Comparison of ENCODE assay signal across 14 mouse cellular contexts in the genomic region with DNA sequence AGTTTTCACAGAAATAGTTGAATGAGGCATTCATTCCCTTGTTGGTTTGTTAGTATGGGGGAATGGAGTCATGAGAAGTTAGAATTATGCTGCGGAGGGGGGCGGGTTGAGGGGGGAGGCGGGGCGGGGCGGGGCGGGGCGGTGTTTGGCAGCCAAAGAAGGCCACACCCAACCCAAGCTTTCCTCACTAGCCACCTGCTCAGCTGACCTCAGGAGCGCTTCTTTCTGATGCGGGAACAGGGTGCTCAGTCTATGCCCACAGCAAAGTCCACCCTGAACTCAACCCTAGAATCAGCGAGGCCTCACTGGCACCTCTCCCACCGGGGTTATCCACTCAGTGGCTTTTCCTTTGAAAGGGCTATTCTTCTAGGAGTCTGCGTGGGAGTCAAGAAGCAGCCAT. TPM values are rescaled to one million over a fixed set of nuclear protein-coding genes. Genes with fewer than 3 reads are reported as not detected.
DNase-seq lines count a peak whose midpoint lies in the region; ATAC-seq and TF ChIP-seq lines count a peak whose summit lies in the region.
"Had no signal": no experiment of that assay in that cellular context is flagged by ENCODE, and none has a peak within 500 bp of the region (broad histone marks: within the 10 kb centered on the region; RNA-seq: fewer than 3 reads in every experiment).

No protein-coding gene starts in this region.

- H3K9me3 ChIP-seq in liver, postnatal 0 days (ENCODE audit: low read length) = no peaks in the 10 kb centered on the region
- no peaks in the 10 kb centered on the region for H3K9me3 ChIP-seq in MEL (replicated peaks; ENCODE audit: insufficient read depth, low read length)
- H3K9me3 ChIP-seq in liver, embryonic 12.5 days (replicated peaks) = no peaks in the 10 kb centered on the region
- H3K9me3 ChIP-seq: embryonic facial prominence, embryonic 12.5 days; neural tube, embryonic 12.5 days had no signal

- TF ChIP-seq EP300 in liver, postnatal 0 days (IDR thresholded peaks at IDR 0.05; ENCODE audit: low read depth) = no peak
- no peak for TF ChIP-seq EP300 in MEL (IDR thresholded peaks at IDR 0.05; ENCODE audit: low read depth in 1 of 2, low read length in 2 of 2)

- no peak for ATAC-seq in liver, postnatal 0 days
- ATAC-seq in liver, embryonic 12.5 days = 0 out of 2 replicates have a peak, but pooled peaks have one; percentile 57
- ATAC-seq: forebrain, embryonic 16.5 days had no signal

- H3K9ac ChIP-seq in liver, postnatal 0 days (replicated peaks) = no peak overlapping the region
- no peak overlapping the region for H3K9ac ChIP-seq in MEL (ENCODE audit: control insufficient read depth, low read depth, low read length, poor library complexity, severe bottlenecking)
- no peak overlapping the region for H3K9ac ChIP-seq in liver, embryonic 12.5 days
- H3K9ac ChIP-seq: embryonic facial prominence, embryonic 12.5 days; neural tube, embryonic 12.5 days had no signal

- TF ChIP-seq RAD21 in MEL (IDR thresholded peaks at IDR 0.05; ENCODE audit: low read depth, low read length) = no peak

- 25% methylated on average over 7 of the region's 12 CpGs for WGBS in liver, postnatal 0 days (ENCODE audit: insufficient replicate concordance)
- 10% methylated on average over 11 of the region's 12 CpGs for WGBS in liver, embryonic 12.5 days (ENCODE audit: insufficient replicate concordance)

- H3K27me3 ChIP-seq in liver, postnatal 0 days (ENCODE audit: insufficient read depth, low read length) = no peaks in the 10 kb centered on the region
- no peaks in the 10 kb centered on the region for H3K27me3 ChIP-seq in MEL (ENCODE audit: control insufficient read depth in 1 of 2, insufficient read depth in 2 of 2, low read length in 2 of 2)
- H3K27me3 ChIP-seq in liver, embryonic 12.5 days (replicated peaks) = no peaks in the 10 kb centered on the region; the same call in 1 of the 2 replicates
- H3K27me3 ChIP-seq: embryonic facial prominence, embryonic 12.5 days; neural tube, embryonic 12.5 days had no signal

- H3K36me3 ChIP-seq in liver, postnatal 0 days (replicated peaks; ENCODE audit: insufficient read depth, low read length) = no peaks in the 10 kb centered on the region
- no peaks in the 10 kb centered on the region for H3K36me3 ChIP-seq in MEL (ENCODE audit: control insufficient read depth in 1 of 2, insufficient read depth in 2 of 2, low read length in 2 of 2)
- H3K36me3 ChIP-seq in liver, embryonic 12.5 days = no peaks in the 10 kb centered on the region
- H3K36me3 ChIP-seq: embryonic facial prominence, embryonic 12.5 days; neural tube, embryonic 12.5 days had no signal

- H3K79me2 ChIP-seq in MEL (ENCODE audit: control insufficient read depth, insufficient read depth, low read length, poor library complexity) = no peaks in the 10 kb centered on the region

- TF ChIP-seq POLR2A in MEL (IDR thresholded peaks at IDR 0.05; ENCODE audit: control insufficient read depth in 1 of 2, insufficient read depth in 1 of 2, low read depth in 1 of 2, low read length in 2 of 2, poor library complexity in 1 of 2) = no peak

- DNase-seq in liver (peak; percentile 43), MEL (ENCODE audit: low read depth, low spot score) (peak; percentile 22), R1 (ENCODE audit: low read depth, low spot score) (peak; percentile 28)
- no peak for DNase-seq in liver, postnatal 0 days
- DNase-seq in urinary bladder, adult 2 months (ENCODE audit: low spot score) = no peak
- DNase-seq in layer of hippocampus, postnatal 10 days (ENCODE audit: low spot score in 2 of 2) = no peak
- DNase-seq: cerebellum, adult 8-10 months; gastrocnemius, postnatal 10 days; heart, postnatal 36 days; kidney, adult 18-20 months had no signal

- no peak overlapping the region for H3K27ac ChIP-seq in liver, postnatal 0 days (ENCODE audit: low read depth)
- no peak overlapping the region for H3K27ac ChIP-seq in MEL (ENCODE audit: control insufficient read depth, low read depth, low read length)
- H3K27ac ChIP-seq in liver, embryonic 12.5 days = no peak overlapping the region
- H3K27ac ChIP-seq: embryonic facial prominence, embryonic 12.5 days; neural tube, embryonic 12.5 days had no signal

- no peak for TF ChIP-seq CTCF in liver, postnatal 0 days (IDR thresholded peaks at IDR 0.05; ENCODE audit: low read depth)
- TF ChIP-seq CTCF in MEL (IDR thresholded peaks at IDR 0.05 in 2 of 3, conservative IDR thresholded peaks at IDR 0.05 in 1 of 3; ENCODE audit: control insufficient read depth in 1 of 3, insufficient read depth in 1 of 3, low read depth in 2 of 3, low read length in 3 of 3, poor library complexity in 1 of 3, severe bottlenecking in 1 of 3) = no peak

- peaks cover 4% of the 10 kb centered on the region; the same call in 1 of the 2 replicates for H3K4me1 ChIP-seq in liver, postnatal 0 days (ENCODE audit: insufficient read depth)
- peaks cover 0 to 6% of the 10 kb centered on the region in 2 experiments; a peak in 2 of 4 replicates for H3K4me1 ChIP-seq in MEL (ENCODE audit: control insufficient read depth in 1 of 2, insufficient read depth in 2 of 2, low read length in 2 of 2)
- peaks cover 20% of the 10 kb centered on the region for H3K4me1 ChIP-seq in liver, embryonic 12.5 days
- H3K4me1 ChIP-seq: embryonic facial prominence, embryonic 12.5 days had no signal

- no peak overlapping the region for H3K4me2 ChIP-seq in liver, postnatal 0 days (ENCODE audit: low read depth, low read length)
- H3K4me2 ChIP-seq in liver, embryonic 12.5 days = peak overlapping the region; percentile 42
- H3K4me2 ChIP-seq: embryonic facial prominence, embryonic 12.5 days; neural tube, embryonic 12.5 days had no signal

- no peak overlapping the region for H3K4me3 ChIP-seq in liver, postnatal 0 days (ENCODE audit: low read depth, low read length)
- H3K4me3 ChIP-seq in MEL (ENCODE audit: control insufficient read depth in 1 of 2, insufficient read depth in 1 of 2, low read depth in 2 of 2, low read length in 2 of 2) = no peak overlapping the region
- H3K4me3 ChIP-seq in liver, embryonic 12.5 days = no peak overlapping the region
- H3K4me3 ChIP-seq: embryonic facial prominence, embryonic 12.5 days; neural tube, embryonic 12.5 days had no signal

TF ChIP-seq in MEL, 35 proteins besides CTCF, POLR2A, EP300 and RAD21:
- TF ChIP-seq JUND (IDR thresholded peaks at IDR 0.05; ENCODE audit: low read depth, low read length) (no peak), NELFE (IDR thresholded peaks at IDR 0.05; ENCODE audit: low read depth, low read length) (no peak), ELF1 (IDR thresholded peaks at IDR 0.05; ENCODE audit: low read depth, low read length) (no peak), ZMIZ1 (IDR thresholded peaks at IDR 0.05; ENCODE audit: low read depth, low read length) (no peak), POLR2AphosphoS2 (IDR thresholded peaks at IDR 0.05; ENCODE audit: low read length) (no peak), CHD1 (IDR thresholded peaks at IDR 0.05; ENCODE audit: low read depth, low read length) (no peak), USF1 (IDR thresholded peaks at IDR 0.05; ENCODE audit: low read depth, low read length) (no peak), POLR2AphosphoS5 (IDR thresholded peaks at IDR 0.05; ENCODE audit: borderline replicate concordance, low read depth, low read length) (no peak), MAFK (IDR thresholded peaks at IDR 0.05; ENCODE audit: borderline replicate concordance, low read depth, low read length) (no peak), MAZ (IDR thresholded peaks at IDR 0.05; ENCODE audit: low read depth, low read length) (no peak), ZNF384 (IDR thresholded peaks at IDR 0.05; ENCODE audit: low read depth, low read length) (no peak), KAT2A (conservative IDR thresholded peaks at IDR 0.05; ENCODE audit: low read depth, low read length) (no peak), HCFC1 (IDR thresholded peaks at IDR 0.05; ENCODE audit: low read depth, low read length) (no peak), UBTF (IDR thresholded peaks at IDR 0.05; ENCODE audit: borderline replicate concordance, insufficient read depth, low read depth, low read length) (no peak), GATA1 (IDR thresholded peaks at IDR 0.05; ENCODE audit: low read depth, low read length) (no peak), MYC (IDR thresholded peaks at IDR 0.05; ENCODE audit: low read depth, low read length) (no peak)

RNA-seq across cellular contexts. Expression of a gene that starts 56.9 kb away (rescaled TPM):
- 13.1 and 13.3 TPM in 2 replicates for polyA plus RNA-seq in liver, postnatal 0 days (2015; fragmentation: Nextera tagmentation; extraction: Ambion mirVana)
- total RNA-seq in MEL (2012; rRNA removed) = 81.3 and 82.7 TPM in 2 replicates
- 100 to 1,000 TPM in 1 of 2 experiments, 10 to 100 TPM in 1; 66.2 to 119 TPM for polyA plus RNA-seq in MEL (2012; ENCODE audit: insufficient read depth in 1 of 2, insufficient read length in 2 of 2, low read depth in 1 of 2, low replicate concordance in 2 of 2, missing spikeins in 1 of 2)
- 19.5 and 20.1 TPM in 2 replicates for polyA plus RNA-seq in liver, embryonic 12.5 days (2016; fragmentation: Nextera tagmentation; extraction: Ambion mirVana)
- 80.1 and 101 TPM in 2 replicates for polyA plus RNA-seq in urinary bladder, adult 2 months (2012; rRNA removed)
- 10 to 100 TPM; 90.3 to 92.9 TPM for total RNA-seq in layer of hippocampus, postnatal 10 days (2021)

Comparison
In these comparisons a context has a peak if more than half of its experiments do, and no peak if none do; other contexts are left out.
1. DNase-seq: peak in liver (single experiment), MEL (single experiment) and R1 (single experiment); none in liver, postnatal 0 days (single experiment), urinary bladder, adult 2 months (single experiment) and layer of hippocampus, postnatal 10 days (0 of 2).